Mouse (Mus musculus) E14TG2a.4 (cell line): ENCODE measurements around the gene Fhod1.
A peak's percentile ranks its signal among the peaks of the same experiment; 100 is the strongest.

Source experiments
- H3K27me3 ChIP-seq: 2 replicates; pipeline ENCODE4 v1.6.1; 2014; ENCODE audit warnings: low read length, control low read depth; ENCODE audit not compliant: insufficient read depth
- H3K36me3 ChIP-seq: 2 replicates; pipeline ENCODE4 v1.6.1; 2014; ENCODE audit warnings: low read length, control low read depth; ENCODE audit not compliant: insufficient read depth
- H3K4me1 ChIP-seq: replicated peaks from 2 replicates; pipeline ENCODE4 v1.6.1; 2014; ENCODE audit warnings: low read depth, low read length, control low read depth
- H3K4me3 ChIP-seq: replicated peaks from 2 replicates; pipeline ENCODE4 v1.5.1; 2014; ENCODE audit warnings: mild to moderate bottlenecking, low read length
- H3K9me3 ChIP-seq: 2 replicates; pipeline ENCODE4 v1.6.1; 2014; ENCODE audit warnings: low read length, control low read depth
- CTCF ChIP-seq: conservative IDR thresholded peaks from 2 replicates; pipeline ENCODE4 v1.5.1; 2014; ENCODE audit warnings: low read length
- NANOG ChIP-seq: IDR thresholded peaks from 2 replicates; pipeline ENCODE4 v1.6.1; 2014; ENCODE audit warnings: borderline replicate concordance, low read length, mixed read lengths
- POU5F1 ChIP-seq: IDR thresholded peaks from 2 replicates; pipeline ENCODE4 v1.6.1; 2014; ENCODE audit warnings: low read length, borderline replicate concordance

Fhod1 gene

GRCm38 (mm10) chr8:105306146-105306691, 41.5 kb downstream of the Fhod1 start:
- peaks cover 86% of the 10 kb centered on the region for H3K36me3 ChIP-seq
- H3K4me1 ChIP-seq = peaks cover 59% of the 10 kb centered on the region
- no peak for TF ChIP-seq POU5F1
- H3K4me3 ChIP-seq = peak overlapping the region; percentile 71; the same call in 1 of the 2 replicates
- H3K9me3 ChIP-seq = no peaks in the 10 kb centered on the region
- no peaks in the 10 kb centered on the region for H3K27me3 ChIP-seq

DNA sequence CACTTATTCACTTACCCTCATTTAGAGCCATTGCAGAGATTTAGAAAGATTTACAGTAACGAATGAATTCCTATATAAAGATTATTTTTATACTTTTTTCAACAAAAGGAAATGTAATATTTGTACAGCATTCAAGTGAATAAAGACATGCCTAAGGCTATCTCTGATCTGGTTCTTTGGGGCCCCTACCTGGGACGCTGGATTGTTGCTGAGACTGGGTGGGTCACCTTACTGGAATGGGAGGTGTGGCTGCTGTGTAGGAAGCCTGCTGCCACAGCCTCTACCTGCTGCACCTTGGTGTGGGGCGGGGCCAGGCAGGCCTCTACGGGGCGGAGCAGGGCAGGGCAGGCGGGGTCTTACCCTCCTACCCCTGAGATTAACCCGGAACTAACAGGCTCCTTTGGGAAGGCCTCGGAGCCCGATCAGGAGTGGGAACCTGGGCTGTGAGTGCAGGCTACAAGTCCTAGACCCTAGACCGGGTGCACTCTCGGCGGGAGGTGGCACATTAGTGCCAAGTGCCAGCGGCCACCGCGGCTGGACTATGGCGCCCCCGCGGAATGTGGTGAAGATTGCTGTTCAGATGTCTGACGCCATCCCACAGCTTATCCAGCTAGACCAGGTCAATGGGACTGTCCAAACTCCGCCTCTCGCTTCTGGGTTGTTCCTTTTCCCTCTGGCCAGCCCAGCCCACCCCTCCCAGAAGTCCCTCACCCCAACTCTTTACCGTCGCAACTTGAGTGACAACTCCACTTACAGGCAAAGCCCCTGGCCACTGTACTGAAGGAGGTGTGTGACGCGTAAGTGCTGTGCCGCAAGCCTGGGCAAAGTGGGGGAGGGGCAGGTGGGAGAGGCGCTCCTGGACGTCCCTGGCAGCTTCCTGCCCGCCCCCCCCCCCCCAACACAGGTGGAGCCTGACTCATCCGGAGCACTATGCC, 42.3 kb downstream of the Fhod1 start, which contains the start of gene Elmo3:
Gene Elmo3 (plus strand): TSS at position 391 of the 935 bp plus-strand sequence.
- Histone ChIP-seq H3K9me3 (no peaks in the 10 kb centered on the region), H3K4me1 (peaks cover 67% of the 10 kb centered on the region), H3K27me3 (no peaks in the 10 kb centered on the region), H3K36me3 (peaks cover 89% of the 10 kb centered on the region), H3K4me3 (peak within 1 kb of the TSS; percentile 71)
- TF ChIP-seq NANOG (no peak), POU5F1 (no peak), CTCF (no peak)

- Histone ChIP-seq H3K9me3 (no peaks in the 10 kb centered on the region), H3K4me1 (peaks cover 76% of the 10 kb centered on the region), H3K27me3 (no peaks in the 10 kb centered on the region), H3K4me3 (peak overlapping the region; percentile 71; the same call in 1 of the 2 replicates), H3K36me3 (peaks cover 89% of the 10 kb centered on the region)
- TF ChIP-seq NANOG = no peak
Measured at GRCm38 (mm10) chr8:105304325-105305210, 43.2 kb downstream of the Fhod1 start.

GRCm38 (mm10) chr8:105303874-105304273, 43.9 kb downstream of the Fhod1 start:
- Histone ChIP-seq H3K27me3 (no peaks in the 10 kb centered on the region), H3K4me1 (peaks cover 80% of the 10 kb centered on the region), H3K9me3 (no peaks in the 10 kb centered on the region), H3K36me3 (peaks cover 90% of the 10 kb centered on the region), H3K4me3 (no peak overlapping the region)
- TF ChIP-seq NANOG (no peak), CTCF (no peak), POU5F1 (no peak)

DNA sequence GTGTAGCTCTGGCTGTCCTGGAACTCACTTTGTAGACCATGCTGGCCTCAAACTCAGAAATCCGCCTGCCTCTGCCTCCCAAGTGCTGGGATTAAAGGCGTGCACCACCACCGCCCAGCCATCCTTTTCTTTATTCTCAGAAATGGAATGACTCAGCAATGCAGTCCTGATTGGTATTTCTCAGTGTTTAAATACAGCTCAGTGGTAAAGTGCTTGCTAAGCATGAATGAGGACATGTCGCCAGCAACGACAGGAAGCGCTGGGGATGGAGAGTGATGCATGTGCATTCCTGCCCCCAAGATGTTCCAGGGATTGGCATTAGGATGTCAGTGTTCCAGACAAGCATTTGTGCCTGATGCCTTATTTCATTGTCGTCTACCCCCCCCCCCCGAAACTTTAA, 44.4 kb downstream of the Fhod1 start:
- H3K9me3 ChIP-seq = no peaks in the 10 kb centered on the region
- H3K36me3 ChIP-seq = peaks cover 90% of the 10 kb centered on the region
- H3K4me3 ChIP-seq = no peak overlapping the region
- peaks cover 82% of the 10 kb centered on the region for H3K4me1 ChIP-seq
- no peak for TF ChIP-seq NANOG
- no peak for TF ChIP-seq CTCF
- TF ChIP-seq POU5F1 = no peak
- H3K27me3 ChIP-seq = no peaks in the 10 kb centered on the region

DNA sequence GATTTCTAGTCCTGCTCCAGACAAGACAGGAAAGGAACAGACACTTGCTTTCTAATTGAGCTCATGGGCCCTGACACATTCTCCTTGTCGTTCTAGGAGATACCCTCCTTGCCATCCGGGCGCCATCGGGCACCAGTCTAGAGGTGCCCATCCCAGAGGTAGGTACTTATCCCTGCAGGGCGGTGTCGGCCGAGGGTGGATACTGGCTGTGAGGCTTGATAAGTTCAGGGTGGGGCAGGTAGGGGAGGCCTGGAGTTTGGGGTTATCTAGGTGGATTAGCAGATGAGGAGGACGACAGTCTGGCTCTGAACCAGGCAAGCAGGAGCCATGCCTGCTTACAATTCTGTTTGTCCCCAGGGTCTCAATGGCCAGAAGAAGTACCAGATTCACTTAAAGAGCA, 47.8 kb downstream of the Fhod1 start:
- Histone ChIP-seq H3K36me3 (peaks cover 69% of the 10 kb centered on the region), H3K4me1 (peaks cover 90% of the 10 kb centered on the region), H3K27me3 (no peaks in the 10 kb centered on the region), H3K9me3 (no peaks in the 10 kb centered on the region), H3K4me3 (peak overlapping the region; percentile 35)
- TF ChIP-seq NANOG = no peak
- no peak for TF ChIP-seq POU5F1
- no peak for TF ChIP-seq CTCF

- Histone ChIP-seq H3K27me3 (no peaks in the 10 kb centered on the region; the same call in 1 of the 2 replicates), H3K36me3 (peaks cover 55% of the 10 kb centered on the region), H3K4me3 (peak overlapping the region; percentile 100), H3K9me3 (no peaks in the 10 kb centered on the region), H3K4me1 (peaks cover 89% of the 10 kb centered on the region)
- no peak for TF ChIP-seq NANOG
- TF ChIP-seq POU5F1 = no peak
- TF ChIP-seq CTCF = no peak
Measured at GRCm38 (mm10) chr8:105298351-105299252, 49.2 kb downstream of the Fhod1 start.
